Mouse (Mus musculus) leukemia stem cell, adult 10-12 weeks (primary cell): Measurements from ENCODE around the gene Snx13. TPM values are rescaled to one million over a fixed set of nuclear protein-coding genes. Genes with fewer than 3 reads are reported as not detected.

Experiments used
- polyA plus RNA-seq: library from polyadenylated mRNA; stranded (reverse); fragments of >175 nt; gene quantifications from 2 replicates; pipeline ENCODE4 v1.2.3, GENCODE M21; 2012; ENCODE audit warnings: low replicate concordance

Gene Snx13
- 3.9 and 7.2 TPM in 2 replicates for polyA plus RNA-seq

GRCm38 (mm10) chr12:35046999-35047319 is at the start of gene Snx13:
Gene Snx13 (plus strand): TSS chr12:35047186.

Other genes starting within 250 kb of the Snx13 start
- gene Hdac9, start 130.1 kb upstream of the Snx13 start, polyA plus RNA-seq: 0.51 and 0.70 TPM in 2 replicates
- gene Prps1l1, start 62.4 kb upstream of the Snx13 start, polyA plus RNA-seq: not detected in 2 replicates